Mouse (Mus musculus): ENCODE results near the gene Fmo2. TPM values are rescaled to one million over a fixed set of nuclear protein-coding genes. Genes with fewer than 3 reads are reported as not detected.
A peak's percentile ranks its signal among the peaks of the same experiment; 100 is the strongest.

The Fmo2 gene
- polyA plus RNA-seq, 1 experiment = 9.7 TPM

- H3K4me1 ChIP-seq (ENCODE audit: control insufficient read depth, insufficient read depth, insufficient read length, low read length) = no peaks in the 10 kb centered on the region
- H3K27ac ChIP-seq (replicated peaks; ENCODE audit: low read depth, low read length) = no peak overlapping the region
- H3K4me3 ChIP-seq (ENCODE audit: insufficient read depth, low read depth, low read length) = no peak overlapping the region
Measured at GRCm38 (mm10) chr1:162916661-162917060, 18.1 kb upstream of the Fmo2 start.

GRCm38 (mm10) chr1:162914932-162915556 is 16.5 kb upstream of the Fmo2 start:
- no peak overlapping the region for H3K27ac ChIP-seq (replicated peaks; ENCODE audit: low read depth, low read length)
- H3K4me3 ChIP-seq (ENCODE audit: insufficient read depth, low read depth, low read length) = no peak overlapping the region
- no peaks in the 10 kb centered on the region for H3K4me1 ChIP-seq (ENCODE audit: control insufficient read depth, insufficient read depth, insufficient read length, low read length)

- no peaks in the 10 kb centered on the region for H3K4me1 ChIP-seq (ENCODE audit: control insufficient read depth, insufficient read depth, insufficient read length, low read length)
- H3K4me3 ChIP-seq (ENCODE audit: insufficient read depth, low read depth, low read length) = no peak overlapping the region
- H3K27ac ChIP-seq (replicated peaks; ENCODE audit: low read depth, low read length) = no peak overlapping the region
Measured at GRCm38 (mm10) chr1:162912085-162912484, 13.6 kb upstream of the Fmo2 start.

GRCm38 (mm10) chr1:162901879-162902278 is 3.4 kb upstream of the Fmo2 start:
- Histone ChIP-seq H3K27ac (replicated peaks; ENCODE audit: low read depth, low read length) (no peak overlapping the region), H3K4me1 (ENCODE audit: control insufficient read depth, insufficient read depth, insufficient read length, low read length) (peaks cover 3% of the 10 kb centered on the region; the same call in 1 of the 2 replicates), H3K4me3 (ENCODE audit: insufficient read depth, low read depth, low read length) (no peak overlapping the region)

- Histone ChIP-seq H3K27ac (replicated peaks; ENCODE audit: low read depth, low read length) (no peak overlapping the region), H3K4me3 (ENCODE audit: insufficient read depth, low read depth, low read length) (0 out of 2 replicates have a peak overlapping the region, but pooled peaks have one; percentile 11), H3K4me1 (ENCODE audit: control insufficient read depth, insufficient read depth, insufficient read length, low read length) (peaks cover 8% of the 10 kb centered on the region)
Measured at GRCm38 (mm10) chr1:162895900-162896299, 2.6 kb downstream of the Fmo2 start.

- H3K27ac ChIP-seq (replicated peaks; ENCODE audit: low read depth, low read length) = no peak overlapping the region; the same call in 1 of the 2 replicates
- no peak overlapping the region for H3K4me3 ChIP-seq (ENCODE audit: insufficient read depth, low read depth, low read length)
- H3K4me1 ChIP-seq (ENCODE audit: control insufficient read depth, insufficient read depth, insufficient read length, low read length) = peaks cover 7% of the 10 kb centered on the region
Measured at GRCm38 (mm10) chr1:162893014-162893413, 5.5 kb downstream of the Fmo2 start.

- no peak overlapping the region for H3K4me3 ChIP-seq (ENCODE audit: insufficient read depth, low read depth, low read length)
- peaks cover 9% of the 10 kb centered on the region for H3K4me1 ChIP-seq (ENCODE audit: control insufficient read depth, insufficient read depth, insufficient read length, low read length)
- peak overlapping the region; percentile 80 for H3K27ac ChIP-seq (replicated peaks; ENCODE audit: low read depth, low read length)
Measured at GRCm38 (mm10) chr1:162891980-162892451, 6.5 kb downstream of the Fmo2 start.

- no peak overlapping the region for H3K4me3 ChIP-seq (ENCODE audit: insufficient read depth, low read depth, low read length)
- peaks cover 9% of the 10 kb centered on the region for H3K4me1 ChIP-seq (ENCODE audit: control insufficient read depth, insufficient read depth, insufficient read length, low read length)
- peak overlapping the region; percentile 84 for H3K27ac ChIP-seq (replicated peaks; ENCODE audit: low read depth, low read length)
Measured at GRCm38 (mm10) chr1:162888646-162889045, 9.9 kb downstream of the Fmo2 start.

GRCm38 (mm10) chr1:162887644-162888043 is 10.9 kb downstream of the Fmo2 start:
- Histone ChIP-seq H3K27ac (replicated peaks; ENCODE audit: low read depth, low read length) (peak overlapping the region; percentile 45; the same call in 1 of the 2 replicates), H3K4me3 (ENCODE audit: insufficient read depth, low read depth, low read length) (no peak overlapping the region), H3K4me1 (ENCODE audit: control insufficient read depth, insufficient read depth, insufficient read length, low read length) (peaks cover 11% of the 10 kb centered on the region)

GRCm38 (mm10) chr1:162886138-162886816 is 12.2 kb downstream of the Fmo2 start:
- H3K4me3 ChIP-seq (ENCODE audit: insufficient read depth, low read depth, low read length) = no peak overlapping the region
- peaks cover 6% of the 10 kb centered on the region; the same call in 1 of the 2 replicates for H3K4me1 ChIP-seq (ENCODE audit: control insufficient read depth, insufficient read depth, insufficient read length, low read length)
- no peak overlapping the region for H3K27ac ChIP-seq (replicated peaks; ENCODE audit: low read depth, low read length)

- H3K4me3 ChIP-seq (ENCODE audit: insufficient read depth, low read depth, low read length) = no peak overlapping the region
- H3K4me1 ChIP-seq (ENCODE audit: control insufficient read depth, insufficient read depth, insufficient read length, low read length) = peaks cover 17% of the 10 kb centered on the region
- no peak overlapping the region; the same call in 1 of the 2 replicates for H3K27ac ChIP-seq (replicated peaks; ENCODE audit: low read depth, low read length)
Measured at GRCm38 (mm10) chr1:162882681-162883080, 15.8 kb downstream of the Fmo2 start.

GRCm38 (mm10) chr1:162879595-162880369 is 18.7 kb downstream of the Fmo2 start:
- Histone ChIP-seq H3K4me3 (ENCODE audit: insufficient read depth, low read depth, low read length) (peak overlapping the region; percentile 11; the same call in 1 of the 2 replicates), H3K27ac (replicated peaks; ENCODE audit: low read depth, low read length) (peak overlapping the region; percentile 72), H3K4me1 (ENCODE audit: control insufficient read depth, insufficient read depth, insufficient read length, low read length) (peaks cover 13% of the 10 kb centered on the region)

- Histone ChIP-seq H3K4me3 (ENCODE audit: insufficient read depth, low read depth, low read length) (no peak overlapping the region), H3K27ac (replicated peaks; ENCODE audit: low read depth, low read length) (no peak overlapping the region), H3K4me1 (ENCODE audit: control insufficient read depth, insufficient read depth, insufficient read length, low read length) (peaks cover 23% of the 10 kb centered on the region)
Measured at GRCm38 (mm10) chr1:162875091-162875490, 23.4 kb downstream of the Fmo2 start.

GRCm38 (mm10) chr1:162871701-162872311 is 26.7 kb downstream of the Fmo2 start:
- H3K4me3 ChIP-seq (ENCODE audit: insufficient read depth, low read depth, low read length) = 0 out of 2 replicates have a peak overlapping the region, but pooled peaks have one; percentile 2
- peak overlapping the region; percentile 86 for H3K27ac ChIP-seq (replicated peaks; ENCODE audit: low read depth, low read length)

GRCm38 (mm10) chr1:162870978-162871377 is 27.5 kb downstream of the Fmo2 start:
- H3K27ac ChIP-seq (replicated peaks; ENCODE audit: low read depth, low read length) = peak overlapping the region; percentile 56
- H3K4me1 ChIP-seq (ENCODE audit: control insufficient read depth, insufficient read depth, insufficient read length, low read length) = peaks cover 14% of the 10 kb centered on the region
- H3K4me3 ChIP-seq (ENCODE audit: insufficient read depth, low read depth, low read length) = no peak overlapping the region

More at GRCm38 (mm10) chr1:162871701-162872311, 26.7 kb downstream of the Fmo2 start:
- peaks cover 14% of the 10 kb centered on the region for H3K4me1 ChIP-seq (ENCODE audit: control insufficient read depth, insufficient read depth, insufficient read length, low read length)

Data from brown adipose tissue, adult 24 weeks (tissue).